Mouse (Mus musculus) T-helper 17 cell (primary cell): Measurements from ENCODE around the gene Cct6b.

ENCODE experiments used
- in situ Hi-C, 2 experiments: fragments of 300-600 bp; cut with MboI, MseI; formaldehyde crosslinking; loops; 1 replicate in 1 of 2; 2 replicates in 1 of 2; pipeline ENCODE4 v1.15.1; 2025; ENCODE audit warnings: high pct_unique_total_duplicates in 2 of 2

Cct6b gene

GRCm38 (mm10) chr11:82763742-82764437, at the start of gene Cct6b, which contains the start of gene Zfp830:
Gene Cct6b, minus strand, starts transcription at chr11:82764321.
Gene Zfp830, plus strand, starts transcription at chr11:82764345.
- in situ Hi-C loops = loop anchor here in 1 of 2 experiments (10.0 kb wide), 1 partner anchor 461 kb away; no protein-coding TSS in a partner anchor

GRCm38 (mm10) chr11:82808485-82808884, 44.4 kb upstream of the Cct6b start:
- in situ Hi-C loops = no loop called here

GRCm38 (mm10) chr11:82807370-82807769, 43.2 kb upstream of the Cct6b start:
- in situ Hi-C loops = no loop called here

GRCm38 (mm10) chr11:82806656-82807055, 42.5 kb upstream of the Cct6b start:
- in situ Hi-C loops = no loop called here

GRCm38 (mm10) chr11:82783453-82783852, 19.3 kb upstream of the Cct6b start:
- in situ Hi-C loops = no loop called here

- in situ Hi-C loops = no loop called here
Observed at GRCm38 (mm10) chr11:82782197-82782596, 18.1 kb upstream of the Cct6b start.

- in situ Hi-C loops = no loop called here
Observed at GRCm38 (mm10) chr11:82780983-82781903, 17.1 kb upstream of the Cct6b start, which contains the start of gene Lig3. Gene Lig3, plus strand, starts transcription at chr11:82781108.

GRCm38 (mm10) chr11:82780134-82780533, 16.0 kb upstream of the Cct6b start:
- in situ Hi-C loops = no loop called here

- in situ Hi-C loops = loop anchor here in 1 of 2 experiments (10.0 kb wide), 1 partner anchor 460 kb away; no protein-coding TSS in a partner anchor
Observed at GRCm38 (mm10) chr11:82764438-82764924, 360 bp upstream of the Cct6b start.

GRCm38 (mm10) chr11:82763261-82763660, 860 bp downstream of the Cct6b start:
- in situ Hi-C loops = loop anchor here in 1 of 2 experiments (10.0 kb wide), 1 partner anchor 462 kb away; no protein-coding TSS in a partner anchor

- in situ Hi-C loops = loop anchor here in 1 of 2 experiments (10.0 kb wide), 1 partner anchor 462 kb away; no protein-coding TSS in a partner anchor
Observed at GRCm38 (mm10) chr11:82762286-82762829, 1.8 kb downstream of the Cct6b start.

GRCm38 (mm10) chr11:82755919-82756318, 8.2 kb downstream of the Cct6b start:
- in situ Hi-C loops = no loop called here

GRCm38 (mm10) chr11:82752349-82753115, 11.6 kb downstream of the Cct6b start:
- in situ Hi-C loops = no loop called here

GRCm38 (mm10) chr11:82746857-82747366, 17.2 kb downstream of the Cct6b start:
- in situ Hi-C loops = loop anchor here (5.0 to 10.0 kb wide), 3 partner anchors 70 to 140 kb away; no protein-coding TSS in a partner anchor

- in situ Hi-C loops = loop anchor here (5.0 to 10.0 kb wide), 3 partner anchors 71 to 141 kb away; no protein-coding TSS in a partner anchor
Observed at GRCm38 (mm10) chr11:82746138-82746537, 18.0 kb downstream of the Cct6b start.

GRCm38 (mm10) chr11:82739006-82739405, 25.1 kb downstream of the Cct6b start:
- in situ Hi-C loops = no loop called here

- in situ Hi-C loops = no loop called here
Observed at GRCm38 (mm10) chr11:82734227-82734626, 29.9 kb downstream of the Cct6b start.

- in situ Hi-C loops = no loop called here
Observed at GRCm38 (mm10) chr11:82726862-82727261, 37.3 kb downstream of the Cct6b start.

GRCm38 (mm10) chr11:82719294-82719693, 44.8 kb downstream of the Cct6b start:
- in situ Hi-C loops = no loop called here

- in situ Hi-C loops = no loop called here
Observed at GRCm38 (mm10) chr11:82712681-82713080, 51.4 kb downstream of the Cct6b start.
